Mouse (Mus musculus) small intestine, adult 2 months (tissue): ENCODE data around the gene Dcps.

Experiments
- CTCF ChIP-seq: fragments of 200-500 bp; IDR thresholded peaks from 2 replicates; pipeline ENCODE4 v1.5.1; 2012; ENCODE audit warnings: low read depth, mild to moderate bottlenecking, control low read depth, inconsistent platforms, low read length, moderate library complexity, mixed read lengths; ENCODE audit not compliant: insufficient replicate concordance, insufficient read length; ENCODE audit errors: extremely low read depth
- POLR2A ChIP-seq: fragments of 200-500 bp; IDR thresholded peaks from 2 replicates; pipeline ENCODE4 v1.6.1; 2012; ENCODE audit warnings: low read depth, mild to moderate bottlenecking, control low read depth, inconsistent platforms, low read length, moderate library complexity

GRCm38 (mm10) chr9:35152923-35153322, 22.9 kb downstream of the Dcps start:
- TF ChIP-seq CTCF: no peak
- TF ChIP-seq POLR2A: no peak
